ENCODE assay signal across 8 mouse cellular contexts in the genomic region with DNA sequence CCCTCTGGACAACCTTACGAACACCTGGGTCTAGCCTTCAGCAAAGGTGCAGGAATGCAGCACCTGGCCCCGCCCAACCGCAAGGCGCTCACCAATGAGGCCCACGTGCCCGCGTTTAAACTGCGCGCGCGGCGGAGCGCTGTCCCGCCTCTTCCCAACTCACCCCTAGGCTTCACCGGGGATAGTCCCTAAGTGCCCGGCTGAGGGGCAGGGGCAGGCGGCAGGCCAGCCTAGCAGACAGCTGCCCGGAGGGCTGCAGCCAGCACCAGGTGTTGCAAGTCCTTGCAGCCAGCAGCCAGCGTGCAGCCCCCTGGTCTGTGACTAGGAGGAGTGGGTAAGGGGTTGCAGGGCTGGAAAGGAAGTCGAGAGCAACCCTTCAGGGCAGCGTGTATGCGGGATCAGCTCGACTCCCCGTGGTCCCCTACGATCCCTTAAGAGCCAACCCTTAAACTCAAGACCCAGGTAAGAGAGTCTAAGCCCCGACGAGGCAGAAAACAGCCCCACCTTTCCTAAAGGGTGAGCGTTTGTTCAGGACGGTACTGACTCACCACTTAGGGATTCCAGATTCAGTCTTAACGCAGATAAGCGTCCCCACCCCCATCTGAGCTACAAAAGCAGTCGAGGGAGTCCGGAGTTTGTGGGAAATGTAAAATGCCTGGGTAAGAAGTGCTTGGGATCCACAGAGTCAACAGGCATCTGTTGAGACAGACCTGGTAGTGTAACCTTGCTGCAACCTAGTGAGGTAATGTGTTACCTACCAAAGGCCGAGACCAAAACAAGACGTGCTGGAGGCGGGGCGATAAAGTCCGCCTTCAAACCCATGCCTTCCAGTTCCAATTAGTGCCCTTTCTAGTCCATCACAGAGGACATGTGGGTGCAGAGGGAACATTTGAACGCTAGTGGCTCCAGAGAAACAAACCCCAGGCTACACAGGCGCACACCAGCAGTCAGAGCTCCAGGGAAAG.
DNase-seq lines count a peak whose midpoint lies in the region; ATAC-seq lines count a peak whose summit lies in the region.
"Had no signal": no experiment of that assay in that cellular context is flagged by ENCODE, and none has a peak within 500 bp of the region (broad histone marks: within the 10 kb centered on the region; RNA-seq: fewer than 3 reads in every experiment).

No protein-coding gene starts in this region.

- H3K36me3 ChIP-seq in heart, embryonic 15.5 days, result no peaks in the 10 kb centered on the region
- H3K36me3 ChIP-seq in midbrain, embryonic 10.5 days, result no peaks in the 10 kb centered on the region

- no peak for ATAC-seq in heart, embryonic 15.5 days (replicated peaks; ENCODE audit: insufficient number of reproducible peaks, insufficient read depth, low FRiP score, low read depth)

- H3K9me3 ChIP-seq in heart, embryonic 15.5 days (replicated peaks), result no peaks in the 10 kb centered on the region
- H3K9me3 ChIP-seq in midbrain, embryonic 10.5 days (replicated peaks), result no peaks in the 10 kb centered on the region

- 2% methylated on average over 40 of the region's 40 CpGs for WGBS in heart, embryonic 15.5 days
- WGBS in midbrain, embryonic 10.5 days, result 1% methylated on average over 40 of the region's 40 CpGs

- no peak overlapping the region; the same call in 1 of the 2 replicates for H3K9ac ChIP-seq in heart, embryonic 15.5 days

- no peak overlapping the region for H3K27ac ChIP-seq in heart, embryonic 15.5 days
- H3K27ac ChIP-seq in midbrain, embryonic 10.5 days (replicated peaks), result no peak overlapping the region

- DNase-seq in Muller cell, postnatal 12 days (ENCODE audit: inconsistent ontology term), result peak; percentile 45
- DNase-seq in adrenal gland, postnatal 36 days, result peak; percentile 49 to 68
- peak; percentile 84 to 92 for DNase-seq in kidney, postnatal 25 days
- DNase-seq in midbrain, embryonic 10.5 days (ENCODE audit: low spot score), result peak; percentile 39
- peak; percentile 17 for DNase-seq in thymus, postnatal 0 days (ENCODE audit: low spot score)
- no peak for DNase-seq in gastrocnemius, adult 8-10 months (ENCODE audit: low spot score in 2 of 2)

- peak overlapping the region; percentile 37 for H3K4me3 ChIP-seq in heart, embryonic 15.5 days
- peak overlapping the region; percentile 51 for H3K4me3 ChIP-seq in midbrain, embryonic 10.5 days
- H3K4me3 ChIP-seq: erythroblast, embryonic 14.5 days had no signal

- H3K4me1 ChIP-seq in heart, embryonic 15.5 days (replicated peaks), result peaks cover 25% of the 10 kb centered on the region
- peaks cover 40% of the 10 kb centered on the region for H3K4me1 ChIP-seq in midbrain, embryonic 10.5 days

- H3K4me2 ChIP-seq in heart, embryonic 15.5 days, result peak overlapping the region; percentile 71

- peaks cover 73% of the 10 kb centered on the region for H3K27me3 ChIP-seq in heart, embryonic 15.5 days
- peaks cover 82% of the 10 kb centered on the region for H3K27me3 ChIP-seq in midbrain, embryonic 10.5 days (ENCODE audit: low read depth, poor library complexity, severe bottlenecking)

Comparison
In these comparisons a context has a peak if more than half of its experiments do, and no peak if none do; other contexts are left out.
1. DNase-seq: peak in Muller cell, postnatal 12 days (single experiment), adrenal gland, postnatal 36 days (2 of 2), kidney, postnatal 25 days (2 of 2), midbrain, embryonic 10.5 days (single experiment) and thymus, postnatal 0 days (single experiment); none in gastrocnemius, adult 8-10 months (0 of 2).